Mouse (Mus musculus) testis, adult 2 months (tissue): ENCODE data around the gene Mllt3.

Experiments used
- CTCF ChIP-seq: fragments of 200-500 bp; IDR thresholded peaks from 2 replicates; pipeline ENCODE4 v1.5.1; 2012; ENCODE audit warnings: low read depth, mild to moderate bottlenecking, inconsistent platforms, low read length, moderate library complexity; ENCODE audit not compliant: control insufficient read depth, insufficient read depth, insufficient replicate concordance
- POLR2A ChIP-seq: fragments of 200-500 bp; IDR thresholded peaks from 2 replicates; pipeline ENCODE4 v1.6.1; 2012; ENCODE audit warnings: low read depth, mild to moderate bottlenecking, inconsistent platforms, low read length, moderate library complexity; ENCODE audit not compliant: control insufficient read depth

DNA sequence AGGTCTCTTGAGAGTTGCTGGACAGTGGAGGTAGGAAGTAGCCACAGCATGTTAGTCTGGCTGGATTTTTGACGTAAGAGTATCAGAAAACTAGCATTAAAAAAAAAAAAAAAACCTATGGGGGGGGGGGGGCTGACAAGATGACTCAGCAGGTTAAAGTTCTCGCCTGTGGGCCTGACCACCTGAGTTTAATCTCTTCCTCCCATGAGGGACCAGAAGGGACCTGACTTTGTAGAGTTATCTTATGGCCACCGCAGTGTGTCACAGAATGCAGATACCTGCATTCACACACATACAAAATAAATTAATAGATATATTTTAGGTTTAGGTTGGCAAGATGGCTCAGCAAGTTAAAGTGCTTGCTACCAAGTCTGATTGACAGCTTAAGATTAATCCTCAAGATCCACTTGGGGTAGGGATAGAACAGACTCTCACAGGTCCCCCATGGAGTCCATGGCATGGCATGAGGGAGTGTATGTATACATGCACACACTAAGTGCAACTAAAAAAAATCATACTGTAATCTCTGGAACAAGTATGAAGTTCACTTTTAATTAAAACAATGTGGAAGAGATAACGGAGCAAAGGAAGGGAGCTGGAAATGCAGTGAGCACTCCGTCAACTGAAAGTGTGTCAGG is 203.6 kb downstream of the Mllt3 start:
- no peak for TF ChIP-seq CTCF
- TF ChIP-seq POLR2A = no peak
